In the genomic region with DNA sequence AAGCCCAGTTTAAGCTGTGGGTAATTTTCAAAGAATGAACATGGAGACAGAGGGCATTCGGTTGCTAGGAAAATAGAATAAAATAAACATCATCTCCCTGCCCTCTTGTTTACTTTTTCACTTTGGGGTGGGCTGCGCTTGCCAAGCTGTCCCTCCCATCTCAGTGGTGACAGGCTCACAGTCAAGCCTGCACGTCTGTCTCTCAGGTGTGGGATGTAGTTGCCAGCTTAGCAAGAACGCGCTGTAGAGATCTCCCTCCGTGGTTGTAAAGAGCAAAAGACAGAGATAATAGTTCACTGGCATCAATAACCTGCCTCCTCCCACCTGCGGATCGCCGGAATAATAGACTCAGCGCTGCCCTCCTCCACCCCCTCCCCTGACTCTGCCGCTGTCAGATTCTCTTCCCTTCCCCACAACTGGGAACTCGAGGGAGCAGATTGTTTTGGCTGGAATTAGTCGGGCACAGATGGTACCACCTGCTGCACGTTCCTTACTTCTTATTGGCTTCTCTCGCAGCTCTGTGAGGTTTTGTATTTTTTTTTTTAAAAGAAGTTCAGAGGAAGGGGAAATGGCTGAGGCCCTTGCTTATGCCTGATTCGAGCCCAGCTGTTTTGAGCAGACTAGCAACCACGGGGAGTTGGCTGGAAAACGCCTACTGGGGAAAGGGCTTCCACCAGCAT, we compare ENCODE assay signal across 8 mouse cellular contexts. TPM values are rescaled to one million over a fixed set of nuclear protein-coding genes. Genes with fewer than 3 reads are reported as not detected.
DNase-seq lines count a peak whose midpoint lies in the region; ATAC-seq lines count a peak whose summit lies in the region.

No protein-coding gene starts in this region.

- no peaks in the 10 kb centered on the region for H3K27me3 ChIP-seq in midbrain, embryonic 14.5 days (ENCODE audit: control insufficient read depth, insufficient read depth, low read length)

- H3K9me3 ChIP-seq in midbrain, embryonic 14.5 days (ENCODE audit: control insufficient read depth, low read length), result no peaks in the 10 kb centered on the region

- 5% methylated on average over 18 of the region's 18 CpGs for WGBS in midbrain, embryonic 14.5 days

- ATAC-seq in frontal cortex, adult (ENCODE audit: low TSS enrichment), result peak; percentile 66
- peak; percentile 70; the same call in 1 of the 2 replicates for ATAC-seq in midbrain, embryonic 14.5 days (ENCODE audit: low FRiP score, low TSS enrichment)
- ATAC-seq in erythroblast, adult 5-6 weeks (replicated peaks; ENCODE audit: low FRiP score, poor library complexity, severe bottlenecking), result no peak

- peak overlapping the region; percentile 60 for H3K4me2 ChIP-seq in midbrain, embryonic 14.5 days (ENCODE audit: low read length)

- no peaks in the 10 kb centered on the region for H3K36me3 ChIP-seq in midbrain, embryonic 14.5 days (ENCODE audit: control insufficient read depth, insufficient read depth, low read length)

- no peak overlapping the region for H3K27ac ChIP-seq in midbrain, embryonic 14.5 days (replicated peaks; ENCODE audit: low read depth, low read length)

- H3K9ac ChIP-seq in midbrain, embryonic 14.5 days (replicated peaks; ENCODE audit: low read length), result peak overlapping the region; percentile 26; the same call in 1 of the 2 replicates

- H3K4me1 ChIP-seq in midbrain, embryonic 14.5 days (ENCODE audit: control insufficient read depth, insufficient read depth, low read length), result peaks cover 14% of the 10 kb centered on the region; the same call in 1 of the 2 replicates

- peak; percentile 8 for DNase-seq in cerebellum, adult 9-10 months
- DNase-seq in cerebellum, adult 11 months, result no peak
- peak; percentile 42 for DNase-seq in Muller cell, postnatal 12 days (ENCODE audit: inconsistent ontology term)
- peak; percentile 51 to 57 for DNase-seq in layer of hippocampus, postnatal 36 days
- peak; percentile 69 for DNase-seq in midbrain, embryonic 14.5 days
- DNase-seq in thymus, postnatal 25 days, result peak; percentile 53

- peak overlapping the region; percentile 33 for H3K4me3 ChIP-seq in midbrain, embryonic 14.5 days (replicated peaks; ENCODE audit: low read depth, low read length)

RNA-seq across cellular contexts. Expression of gene Gtdc1, which starts 51.7 kb away (rescaled TPM):
- 10 to 100 TPM; 61.6 to 66.2 TPM for total RNA-seq in layer of hippocampus, postnatal 36 days (2021)
- 23.5 and 24.8 TPM in 2 replicates for polyA plus RNA-seq in midbrain, embryonic 14.5 days (2014; fragmentation: Nextera tagmentation; extraction: Ambion mirVana)
- total RNA-seq in erythroblast, adult 5-6 weeks (2015; ENCODE audit: low replicate concordance), result 6.1 and 13.3 TPM in 2 replicates
- total RNA-seq in erythroblast, adult 5-6 weeks (2017; ENCODE audit: low replicate concordance), result 7.9 and 17.7 TPM in 2 replicates
